Mouse (Mus musculus) B cell, adult 67 days (primary cell): ENCODE measurements around the gene Afg1l. TPM values are rescaled to one million over a fixed set of nuclear protein-coding genes. Genes with fewer than 3 reads are reported as not detected.

Experiments
- total RNA-seq, 2 experiments: library from RNA; stranded (reverse); gene quantifications; 4 replicates each; pipeline ENCODE4 v1.2.4; 2023

Gene Afg1l
- 10 to 100 TPM in 1 of 2 experiments, 1 to 10 TPM in 1; 9.7 to 12.6 TPM for total RNA-seq

GRCm38 (mm10) chr10:42478341-42478720 lies at the start of gene Afg1l:
Afg1l (minus strand) TSS chr10:42478565.

GRCm38 (mm10) chr10:42501775-42502348 lies 23.5 kb upstream of the Afg1l start, which contains the start of gene Snx3:
Snx3 (plus strand) TSS chr10:42502030.

GRCm38 (mm10) chr10:42276507-42277345 lies 201.6 kb downstream of the Afg1l start, which contains the start of gene Foxo3:
Foxo3 (minus strand) TSS chr10:42276755.

Other genes starting within 250 kb of the Afg1l start
- 10 to 100 TPM; 60.3 to 63.2 TPM for gene Foxo3, start 201.8 kb downstream of the Afg1l start, total RNA-seq
- 100 to 1,000 TPM; 111 to 114 TPM for gene Snx3, start 23.5 kb upstream of the Afg1l start, total RNA-seq
- not detected for gene Nr2e1, start 105.1 kb upstream of the Afg1l start, total RNA-seq
- 10 to 100 TPM; 29.2 to 29.9 TPM for gene Ostm1, start 105.3 kb upstream of the Afg1l start, total RNA-seq